Comparison of ENCODE assay signal across 35 mouse cellular contexts in the genomic region with DNA sequence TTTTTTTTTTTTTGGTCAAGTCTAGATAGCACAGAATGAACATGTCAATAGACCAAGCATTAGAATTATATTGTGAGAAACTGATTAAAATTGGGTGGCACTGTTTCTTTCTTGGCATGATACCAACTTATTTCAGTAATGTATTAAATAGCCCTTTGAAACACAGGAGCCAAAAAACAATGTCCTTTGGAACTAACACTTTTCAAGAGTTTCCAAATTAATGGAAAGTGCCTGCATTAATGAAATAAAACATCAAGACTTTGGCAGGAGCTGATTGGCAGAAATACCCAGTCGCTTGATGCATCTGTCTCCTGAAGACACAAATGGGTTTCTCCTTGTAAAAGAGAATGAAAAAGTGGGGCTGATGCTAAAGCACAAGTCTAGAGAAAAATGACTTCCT.
"Had no signal": no experiment of that assay in that cellular context is flagged by ENCODE, and none has a peak within 500 bp of the region (broad histone marks: within the 10 kb centered on the region; RNA-seq: fewer than 3 reads in every experiment).

No protein-coding gene starts in this region.

- H3K4me1 ChIP-seq: heart, embryonic 12.5 days; heart, embryonic 13.5 days; heart, embryonic 15.5 days; hindbrain, embryonic 10.5 days; hindbrain, embryonic 12.5 days; hindbrain, embryonic 13.5 days; hindbrain, embryonic 15.5 days; intestine, embryonic 15.5 days; kidney, embryonic 15.5 days had no signal

- H3K9me3 ChIP-seq: heart, embryonic 12.5 days; heart, embryonic 13.5 days; heart, embryonic 15.5 days; hindbrain, embryonic 10.5 days; hindbrain, embryonic 12.5 days; hindbrain, embryonic 13.5 days; hindbrain, embryonic 15.5 days; intestine, embryonic 15.5 days; kidney, embryonic 15.5 days had no signal

- H3K36me3 ChIP-seq: heart, embryonic 12.5 days; heart, embryonic 13.5 days; heart, embryonic 15.5 days; hindbrain, embryonic 10.5 days; hindbrain, embryonic 12.5 days; hindbrain, embryonic 13.5 days; hindbrain, embryonic 15.5 days; intestine, embryonic 15.5 days; kidney, embryonic 15.5 days had no signal

- H3K9ac ChIP-seq: heart, embryonic 12.5 days; heart, embryonic 13.5 days; heart, embryonic 15.5 days; hindbrain, embryonic 12.5 days; hindbrain, embryonic 13.5 days; hindbrain, embryonic 14.5 days; hindbrain, embryonic 15.5 days; intestine, embryonic 15.5 days; kidney, embryonic 15.5 days had no signal

- ATAC-seq: hindbrain, embryonic 16.5 days; hindbrain, postnatal 0 days; inflammation-experienced regulatory T-cells, adult 6 months; intestine, embryonic 15.5 days; intestine, embryonic 16.5 days; intestine, postnatal 0 days had no signal

- H3K4me3 ChIP-seq: heart, embryonic 12.5 days; heart, embryonic 13.5 days; heart, embryonic 15.5 days; hindbrain, embryonic 10.5 days; hindbrain, embryonic 12.5 days; hindbrain, embryonic 13.5 days; hindbrain, embryonic 15.5 days; intestine, embryonic 15.5 days; kidney, embryonic 15.5 days; layer of hippocampus, adult 2 months; left cerebral cortex, adult 2 months had no signal

- H3K27ac ChIP-seq: heart, embryonic 13.5 days; heart, embryonic 15.5 days; hindbrain, embryonic 10.5 days; hindbrain, embryonic 12.5 days; hindbrain, embryonic 13.5 days; hindbrain, embryonic 14.5 days; hindbrain, embryonic 15.5 days; hindbrain, postnatal 0 days; intestine, embryonic 15.5 days; kidney, embryonic 15.5 days; kidney, postnatal 0 days; layer of hippocampus, adult 2 months; left cerebral cortex, adult 2 months had no signal

- H3K27me3 ChIP-seq: heart, embryonic 12.5 days; heart, embryonic 13.5 days; heart, embryonic 15.5 days; hindbrain, embryonic 12.5 days; hindbrain, embryonic 13.5 days; hindbrain, embryonic 15.5 days; intestine, embryonic 15.5 days; kidney, embryonic 15.5 days had no signal

- DNase-seq: heart, postnatal 10 days; heart, postnatal 14 days; heart, postnatal 36 days; heart, postnatal 4 days; kidney, adult 11 months; kidney, adult 18-20 months; kidney, adult 2 months; kidney, adult 8-10 months; kidney, adult 9 months; kidney, postnatal 10 days; kidney, postnatal 14 days; kidney, postnatal 25 days; kidney, postnatal 36 days; kidney, postnatal 4 days; layer of hippocampus, adult 9-11 months; layer of hippocampus, postnatal 36 days had no signal

- H3K4me2 ChIP-seq: heart, embryonic 11.5 days; heart, embryonic 12.5 days; heart, embryonic 13.5 days; heart, embryonic 15.5 days; hindbrain, embryonic 12.5 days; hindbrain, embryonic 13.5 days; hindbrain, embryonic 14.5 days; hindbrain, embryonic 15.5 days; intestine, embryonic 15.5 days; kidney, embryonic 15.5 days had no signal
